Mouse (Mus musculus): ENCODE results near the gene Elovl7.

DNA sequence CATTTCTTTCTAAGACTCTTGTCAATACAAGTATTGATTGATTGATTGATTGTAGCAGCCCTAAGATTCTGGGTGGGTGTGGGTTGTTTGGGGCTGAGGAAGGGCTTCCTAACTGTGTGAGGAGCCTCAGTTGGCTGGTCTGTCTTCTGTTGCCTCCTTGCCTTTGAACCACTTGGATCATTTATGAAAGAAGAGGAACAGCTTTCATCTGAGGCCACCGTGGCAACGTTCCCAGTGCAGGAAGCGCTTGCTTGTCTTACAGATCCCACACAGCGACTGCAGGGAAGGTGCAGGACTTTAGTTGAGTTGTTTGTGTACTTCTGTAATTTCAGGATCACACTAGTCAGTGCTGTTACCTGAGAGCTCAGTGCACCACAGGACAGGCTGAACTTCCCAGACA, 25.8 kb downstream of the Elovl7 start:
- no peak for TF ChIP-seq HCFC1 (IDR thresholded peaks at IDR 0.05; ENCODE audit: borderline replicate concordance, insufficient read depth, low read length)
- TF ChIP-seq ZNF384 (IDR thresholded peaks at IDR 0.05; ENCODE audit: low read depth, low read length) = no peak
- TF ChIP-seq CHD2 (IDR thresholded peaks at IDR 0.05; ENCODE audit: low read depth, low read length) = no peak
- TF ChIP-seq ZC3H11A (IDR thresholded peaks at IDR 0.05; ENCODE audit: borderline replicate concordance, low read depth, low read length) = no peak
